Mouse (Mus musculus) liver, embryonic 14.5 days (tissue): ENCODE measurements around the gene Tmem62. TPM values are rescaled to one million over a fixed set of nuclear protein-coding genes. Genes with fewer than 3 reads are reported as not detected.
"Not testable (repeated sequence)": the region's sequence is repeated elsewhere in the genome, so short reads cannot be mapped to it uniquely, and the experiment has no call there.

ENCODE experiments used
- ATAC-seq: fragments of 200-750 bp; cut with Nextera tagmentation; 2 replicates; pipeline ENCODE4 v1.8.0; 2017; ENCODE audit warnings: moderate number of reproducible peaks, mild to moderate bottlenecking, moderate library complexity; ENCODE audit not compliant: insufficient read depth
- DNase-seq, 3 experiments: peaks; one replicate each; pipeline ENCODE4 v3.0.0-alpha.2; 2012 to 2013; ENCODE audit warnings: low read depth in 3 of 3, low spot score in 3 of 3
- H3K27ac ChIP-seq: fragments of 300-500 bp; sonication (generic); 2 replicates; pipeline ENCODE4 v1.5.1; 2014; ENCODE audit warnings: moderate library complexity, mild to moderate bottlenecking, control low read depth, inconsistent platforms
- H3K27me3 ChIP-seq: fragments of 300-500 bp; sonication (generic); 2 replicates; pipeline ENCODE4 v1.6.1; 2014; ENCODE audit warnings: mild to moderate bottlenecking, low read length, moderate library complexity; ENCODE audit not compliant: control insufficient read depth, insufficient read depth
- H3K36me3 ChIP-seq: fragments of 300-500 bp; sonication (generic); replicated peaks from 2 replicates; pipeline ENCODE4 v1.6.1; 2014; ENCODE audit warnings: low read depth; ENCODE audit not compliant: control insufficient read depth, insufficient read depth
- H3K4me1 ChIP-seq, 2 experiments: fragments of 200-500 bp in 1 of 2; fragments of 300-500 bp in 1 of 2; sonication (generic) in 1 of 2; replicated peaks; 2 replicates each; pipeline ENCODE4 v1.6.1; 2012 to 2014; ENCODE audit warnings: antibody characterized with exemption in 1 of 2, inconsistent platforms in 1 of 2, low read length in 1 of 2; ENCODE audit not compliant: control insufficient read depth in 2 of 2, insufficient read depth in 2 of 2
- H3K4me2 ChIP-seq: fragments of 300-500 bp; sonication (generic); 2 replicates; pipeline ENCODE4 v1.6.1; 2014; ENCODE audit warnings: low read depth, mild to moderate bottlenecking, control low read depth, moderate library complexity
- H3K4me3 ChIP-seq, 2 experiments: fragments of 200-500 bp in 1 of 2; fragments of 300-500 bp in 1 of 2; sonication (generic) in 1 of 2; 2 replicates each; pipeline ENCODE4 v1.5.1; 2012 to 2014; ENCODE audit warnings: low read depth in 2 of 2, low read length in 2 of 2, mild to moderate bottlenecking in 2 of 2, control low read depth in 1 of 2, inconsistent platforms in 1 of 2, moderate library complexity in 1 of 2; ENCODE audit not compliant: insufficient read depth in 1 of 2
- H3K9ac ChIP-seq: fragments of 300-500 bp; sonication (generic); replicated peaks from 2 replicates; pipeline ENCODE4 v1.6.1; 2014; ENCODE audit warnings: mild to moderate bottlenecking, control low read depth, moderate library complexity
- H3K9me3 ChIP-seq: fragments of 300-500 bp; sonication (generic); 2 replicates; pipeline ENCODE4 v1.6.1; 2016; ENCODE audit warnings: low read length, mixed read lengths; ENCODE audit not compliant: control insufficient read depth
- CTCF ChIP-seq: IDR thresholded peaks from 2 replicates; pipeline ENCODE4 v1.5.1; 2016; ENCODE audit warnings: antibody characterized with exemption, low read depth, control low read depth
- EP300 ChIP-seq: IDR thresholded peaks from 2 replicates; pipeline ENCODE4 v1.6.1; 2016; ENCODE audit warnings: antibody characterized with exemption, low read depth
- WGBS: fragments of 180-500 bp; shearing (Covaris S2); extraction: QIAGEN DNeasy Blood & Tissue Kit; methylation state at CpG from one replicate; pipeline ENCODE4 v1.1.7; 2014; ENCODE audit not compliant: insufficient replicate concordance; 5-methylcytosine and 5-hydroxymethylcytosine counted together
- polyA plus RNA-seq, 2 experiments: library from polyadenylated mRNA; depleted of rRNA in 1 of 2; stranded (reverse) in 1 of 2; unstranded in 1 of 2; fragments of >200 nt; fragmentation: Nextera tagmentation in 1 of 2; extraction: Ambion mirVana in 1 of 2; gene quantifications; 2 replicates each; pipeline versions ENCODE4 v1.2.1 to v1.2.3; 2012 to 2014

Gene Tmem62
- polyA plus RNA-seq, 2 experiments = 1.8 to 3.0 TPM

DNA sequence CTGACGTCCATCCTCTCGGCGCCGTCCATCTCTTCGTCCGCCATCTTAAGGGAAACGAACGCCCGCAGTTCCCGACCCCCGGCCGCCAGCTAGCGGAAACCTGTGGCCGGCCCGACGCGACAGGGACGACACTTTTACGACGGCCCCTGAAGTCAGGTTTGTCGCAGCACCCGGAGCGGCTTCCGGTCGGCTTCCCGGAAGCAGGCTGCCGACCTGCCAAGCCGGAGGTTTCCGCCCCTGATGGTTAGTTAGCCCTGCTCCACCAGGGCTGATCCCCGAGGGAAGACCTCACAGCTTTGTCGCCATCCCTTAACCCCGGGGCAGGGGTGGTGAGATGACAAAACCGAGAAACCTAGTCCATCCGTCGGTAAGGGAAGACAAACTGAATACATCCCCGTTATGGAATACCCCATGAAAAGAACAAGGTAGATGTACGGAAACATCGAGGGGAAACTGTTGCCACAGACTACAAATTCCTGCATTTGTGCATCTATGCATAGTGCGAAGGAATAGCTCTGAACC lies 6.2 kb upstream of the Tmem62 start, which contains the start of gene Ubr1:
TSS of gene Ubr1 (minus strand) at position 157 of the 522 bp plus-strand sequence.
- Histone ChIP-seq H3K4me1 (peaks cover 8 to 14% of the 10 kb centered on the region in 2 experiments), H3K9ac (peak within 1 kb of the TSS; percentile 90), H3K4me2 (peak within 1 kb of the TSS; percentile 84), H3K27me3 (no peaks in the 10 kb centered on the region), H3K36me3 (no peaks in the 10 kb centered on the region), H3K27ac (peak within 1 kb of the TSS; percentile 90), H3K9me3 (no peaks in the 10 kb centered on the region), H3K4me3 (peak within 1 kb of the TSS; percentile 63 to 93)
- peak; percentile 85 for ATAC-seq
- DNase-seq = peak; percentile 81 to 82 (median 82)
- TF ChIP-seq EP300 = peak; percentile 38; the same call in 1 of the 2 replicates
- peak; percentile 22; the same call in 1 of the 2 replicates for TF ChIP-seq CTCF
- WGBS = under 1% methylated on average over 39 of the region's 39 CpGs

DNA sequence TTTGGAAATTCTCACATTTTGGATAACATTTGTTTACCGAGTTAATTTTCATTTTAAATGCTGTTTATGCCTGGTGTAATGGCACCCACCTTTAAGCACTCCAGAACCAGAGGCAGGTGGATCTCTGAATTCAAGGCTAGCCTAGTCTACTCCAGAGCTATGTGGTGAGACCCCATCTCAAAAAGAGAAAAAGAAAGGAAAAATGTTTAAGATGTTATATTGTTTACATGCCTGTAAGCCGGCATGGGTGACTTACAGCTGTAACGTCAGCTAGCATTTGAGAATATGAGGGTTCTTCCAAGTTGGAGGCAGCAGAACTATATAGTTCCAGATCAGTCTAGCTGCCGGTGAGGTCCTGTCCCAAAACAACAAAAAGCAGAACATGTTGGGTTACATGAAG lies 5.1 kb upstream of the Tmem62 start:
- Histone ChIP-seq H3K9me3 (no peaks in the 10 kb centered on the region), H3K36me3 (no peaks in the 10 kb centered on the region), H3K27me3 (no peaks in the 10 kb centered on the region), H3K4me1 (peaks cover 16 to 22% of the 10 kb centered on the region in 2 experiments), H3K9ac (no peak overlapping the region), H3K27ac (no peak overlapping the region), H3K4me2 (peak overlapping the region; percentile 84), H3K4me3 (no peak overlapping the region)
- no peak for DNase-seq
- TF ChIP-seq EP300 (no peak), CTCF (no peak)
- ATAC-seq = no peak
- 74% methylated on average over 4 of the region's 4 CpGs for WGBS

DNA sequence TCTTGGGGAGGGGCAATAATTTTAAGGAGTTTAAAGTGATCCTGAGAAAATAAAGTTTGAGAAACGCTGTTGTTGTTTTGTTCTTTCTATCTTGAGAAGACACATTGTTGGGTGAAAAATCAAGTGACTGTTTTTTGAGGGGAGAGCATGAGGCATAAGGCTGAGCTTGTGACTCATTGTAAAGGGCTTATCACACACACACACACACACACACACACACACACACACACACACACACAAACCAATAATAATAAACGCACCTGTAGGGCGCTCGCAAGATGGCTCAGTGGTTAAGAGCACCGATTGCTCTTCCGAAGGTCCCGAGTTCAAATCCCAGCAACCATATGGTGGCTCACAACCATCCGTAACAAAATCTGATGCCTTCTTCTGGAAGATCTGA lies 4.6 kb upstream of the Tmem62 start:
- H3K4me3 ChIP-seq, DNase-seq, H3K27me3 ChIP-seq, ATAC-seq, H3K36me3 ChIP-seq, H3K27ac ChIP-seq, H3K9ac ChIP-seq, H3K9me3 ChIP-seq, H3K4me2 ChIP-seq: not testable (repeated sequence)
- peaks cover 16 to 22% of the 10 kb centered on the region in 2 experiments for H3K4me1 ChIP-seq
- WGBS = 82% methylated on average over 8 of the region's 8 CpGs

DNA sequence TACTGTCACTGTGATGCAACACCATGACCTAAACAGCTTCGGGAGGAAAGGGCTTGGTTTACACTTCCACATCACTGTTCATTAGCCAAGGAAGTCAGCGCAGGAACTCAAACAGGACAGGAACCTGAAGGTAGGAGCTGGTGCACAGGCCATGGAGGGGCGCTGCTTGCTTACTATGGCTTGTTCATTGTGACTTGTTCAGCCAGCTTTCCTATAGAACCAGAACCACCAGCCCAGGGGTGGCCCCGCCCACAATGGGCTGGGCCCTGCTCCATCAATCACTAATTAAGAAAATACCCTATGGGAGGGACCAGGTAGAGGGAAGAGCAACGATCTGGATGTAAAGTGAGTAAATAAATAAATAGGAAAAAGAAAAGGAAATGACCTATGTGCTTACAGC lies 3.9 kb upstream of the Tmem62 start:
- Histone ChIP-seq H3K27ac (0 out of 2 replicates have a peak overlapping the region, but pooled peaks have one; percentile 9), H3K4me3 (peak overlapping the region; percentile 22 to 40; a peak in 2 of 4 replicates), H3K4me2 (peak overlapping the region; percentile 67), H3K27me3 (no peaks in the 10 kb centered on the region), H3K9me3 (no peaks in the 10 kb centered on the region), H3K9ac (peak overlapping the region; percentile 35), H3K36me3 (no peaks in the 10 kb centered on the region), H3K4me1 (peaks cover 20 to 24% of the 10 kb centered on the region in 2 experiments)
- peak; percentile 15; the same call in 1 of the 2 replicates for ATAC-seq
- TF ChIP-seq CTCF (peak; percentile 47), EP300 (no peak)
- DNase-seq = peak in 1 of 3 experiments; percentile 58
- WGBS = 11% methylated on average over 5 of the region's 5 CpGs

DNA sequence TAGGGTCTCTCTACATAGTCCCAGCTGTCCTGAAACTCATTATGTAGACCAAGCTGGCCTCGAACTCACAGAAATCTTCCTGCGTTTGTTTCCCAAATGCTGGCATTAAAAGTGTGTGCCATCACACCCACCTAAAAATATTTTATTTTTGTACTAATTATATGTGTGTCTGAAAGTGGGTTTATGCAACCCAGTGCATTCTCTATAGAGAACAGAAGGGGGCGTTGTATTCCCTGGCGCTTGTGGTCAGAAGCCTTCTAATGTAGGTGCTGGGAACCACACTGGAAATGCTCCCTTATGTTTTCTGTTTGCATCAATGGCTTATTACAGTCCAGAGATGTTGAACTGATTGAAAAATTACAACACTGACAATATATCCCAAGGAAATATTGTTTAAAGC lies 509 bp upstream of the Tmem62 start:
- Histone ChIP-seq H3K9me3 (no peaks in the 10 kb centered on the region), H3K27ac (peak overlapping the region; percentile 28; the same call in 1 of the 2 replicates)
- 39% methylated on average over 4 of the region's 4 CpGs for WGBS

More for the DNA sequence above, 509 bp upstream of the Tmem62 start:
- H3K27me3 ChIP-seq = no peaks in the 10 kb centered on the region
- H3K36me3 ChIP-seq = no peaks in the 10 kb centered on the region
- TF ChIP-seq CTCF (peak; percentile 61), EP300 (no peak)
- peak overlapping the region; percentile 72 to 74 for H3K4me3 ChIP-seq
- H3K4me1 ChIP-seq = peaks cover 18 to 22% of the 10 kb centered on the region in 2 experiments
- H3K9ac ChIP-seq = peak overlapping the region; percentile 61
- DNase-seq (peak; percentile 32 to 59 (median 45)), ATAC-seq (no peak)
- peak overlapping the region; percentile 85 for H3K4me2 ChIP-seq
